Mouse (Mus musculus) left cerebral cortex, adult 8-10 months (tissue): ENCODE measurements around the gene Rif1. TPM values are rescaled to one million over a fixed set of nuclear protein-coding genes. Genes with fewer than 3 reads are reported as not detected.

Experiments used
- DNase-seq, 2 experiments: peaks; one replicate each; pipeline ENCODE4 v3.0.0; 2022; ENCODE audit warnings: low spot score in 2 of 2
- total RNA-seq, 4 experiments: library from RNA; stranded (reverse); gene quantifications; 2 replicates each; pipeline ENCODE4 v1.2.4; 2022

Rif1 gene
- total RNA-seq, result 10 to 100 TPM; 24.6 to 27.5 (median 25.2) TPM

GRCm38 (mm10) chr2:52072491-52073140 lies at the start of gene Rif1:
TSS of gene Rif1 (plus strand) at chr2:52072832.
- peak; percentile 54 to 72 for DNase-seq

DNA sequence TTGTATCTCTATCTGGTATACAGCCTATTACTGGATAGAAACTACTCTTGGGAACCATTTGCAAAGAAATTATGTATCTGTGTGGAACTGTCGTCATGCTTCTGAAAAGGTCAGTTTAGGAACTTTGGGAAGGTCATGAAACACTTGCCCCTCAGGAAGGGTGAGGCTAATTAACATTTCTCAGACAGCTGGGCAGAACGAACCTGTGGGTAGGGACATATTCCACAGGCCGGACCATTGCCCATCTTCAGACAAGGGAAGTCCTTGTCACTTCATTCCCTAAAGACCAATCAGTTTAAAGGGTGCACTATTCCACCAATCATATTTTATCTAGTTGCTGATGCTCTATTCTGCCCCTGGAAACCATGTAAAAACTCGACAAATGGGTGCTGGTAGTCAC lies 45.6 kb upstream of the Rif1 start:
- no peak for DNase-seq

DNA sequence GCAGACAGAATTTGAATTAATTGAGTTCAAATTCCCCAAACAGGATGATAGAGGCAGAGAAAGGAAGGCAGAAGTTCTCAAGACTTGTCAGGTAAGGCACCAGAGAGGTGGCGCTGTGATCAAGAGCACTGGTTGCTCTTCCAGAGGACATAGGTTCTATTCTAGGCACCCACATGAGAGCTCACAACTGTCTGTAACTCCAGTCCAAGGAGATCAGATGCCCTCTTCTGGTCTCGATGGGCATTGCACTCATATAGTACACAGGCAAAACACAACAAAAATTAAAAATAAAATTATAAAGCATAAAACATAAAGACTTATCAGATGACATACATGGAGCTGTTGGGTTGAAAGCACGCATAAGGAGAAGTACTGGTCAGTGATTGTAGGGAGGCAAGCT lies 43.2 kb upstream of the Rif1 start:
- no peak for DNase-seq

DNA sequence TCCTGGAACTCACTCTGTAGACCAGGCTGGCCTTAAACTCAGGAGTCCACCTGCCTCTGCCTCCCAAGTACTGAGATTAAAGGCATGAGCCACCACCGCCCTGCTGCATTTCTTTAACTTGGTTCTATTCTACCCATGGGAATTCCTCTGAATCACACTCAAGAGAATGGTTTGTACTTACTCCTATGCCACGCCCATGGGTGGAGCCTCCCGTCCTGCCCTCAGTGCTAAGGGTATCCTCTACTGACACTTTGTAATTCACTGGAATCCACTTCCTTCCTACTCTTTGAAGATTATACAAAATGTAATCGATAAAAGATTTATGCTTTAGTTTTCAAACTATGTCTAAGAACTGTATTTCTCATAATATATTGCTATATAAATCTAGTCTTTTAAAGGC lies 41.1 kb upstream of the Rif1 start:
- no peak for DNase-seq

GRCm38 (mm10) chr2:52034601-52035000 lies 38.0 kb upstream of the Rif1 start:
- DNase-seq, result no peak

- DNase-seq, result peak in 1 of 2 experiments; percentile 9
These were observed 37.5 kb upstream of the Rif1 start for GRCm38 (mm10) chr2:52035144-52035543.

DNA sequence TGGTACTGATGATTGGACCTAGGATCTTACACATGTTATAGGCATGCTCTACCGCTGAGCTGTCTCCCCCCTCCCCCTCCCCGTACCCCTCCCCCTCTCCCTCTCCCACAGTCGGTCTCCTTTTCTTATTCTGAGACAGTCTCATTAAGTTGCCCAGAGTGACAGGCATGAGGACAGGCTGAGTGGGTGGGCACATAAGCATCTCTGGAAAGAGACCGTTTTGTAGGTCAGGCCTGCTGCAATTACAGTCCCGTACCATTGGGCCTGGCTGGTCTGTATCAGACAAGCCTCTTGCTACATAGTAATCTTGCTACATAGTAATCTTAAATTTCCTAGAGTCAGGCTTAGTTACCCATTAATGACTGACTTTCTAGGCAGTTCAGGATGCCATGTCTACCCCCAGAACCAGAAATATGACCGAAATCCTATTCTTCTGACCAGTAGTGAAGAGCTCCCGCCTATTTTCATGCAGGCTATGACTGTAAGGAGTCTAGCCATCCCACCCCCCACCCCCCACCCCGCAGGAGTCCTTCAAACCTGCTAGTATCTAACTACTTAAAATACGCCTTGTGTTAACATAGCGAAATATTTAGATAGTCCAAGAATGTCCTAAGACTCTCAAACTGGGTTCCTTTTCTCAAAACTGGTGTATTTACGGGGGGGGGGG lies 35.6 kb upstream of the Rif1 start:
- no peak for DNase-seq

- peak; percentile 29 to 54 for DNase-seq
These were observed 34.8 kb upstream of the Rif1 start, which contains the start of gene Tnfaip6 for GRCm38 (mm10) chr2:52037882-52038281. TSS of gene Tnfaip6 (plus strand) at chr2:52038009.

GRCm38 (mm10) chr2:52038558-52038957 lies 34.1 kb upstream of the Rif1 start:
- DNase-seq, result no peak

DNA sequence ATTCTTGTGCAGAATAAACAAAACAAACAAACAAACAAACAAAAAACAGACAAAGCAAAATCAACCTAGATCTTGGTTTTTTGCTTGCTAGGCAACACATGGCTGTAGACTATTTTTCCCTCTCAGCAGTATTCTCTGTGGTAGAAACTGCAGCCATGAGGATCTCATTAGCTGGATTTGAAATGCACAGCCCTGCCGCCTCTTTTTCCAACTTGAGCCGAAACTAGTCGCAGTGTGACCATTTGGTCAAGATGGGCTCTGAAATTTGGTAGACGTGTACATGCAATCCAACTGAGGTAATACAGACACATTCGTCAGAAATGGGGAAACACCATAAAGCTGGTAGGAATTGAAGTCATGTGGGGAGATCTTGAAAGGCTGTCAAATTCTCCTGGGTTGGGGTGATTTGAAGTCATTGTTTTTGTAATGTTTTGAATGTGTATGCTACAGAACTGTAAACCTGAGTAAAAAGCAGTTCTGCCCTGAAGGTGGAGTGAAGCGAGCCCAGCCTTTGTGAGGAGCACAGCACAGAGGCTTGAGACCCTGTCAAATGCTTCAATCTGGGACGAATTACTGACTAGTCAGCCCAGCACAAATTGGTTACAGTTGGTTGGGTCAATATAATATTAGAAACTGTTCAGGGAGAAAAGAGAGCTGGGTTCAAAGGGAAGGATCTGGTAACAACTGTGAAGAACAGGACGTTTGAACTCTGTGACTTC lies 33.4 kb upstream of the Rif1 start:
- DNase-seq, result no peak

DNA sequence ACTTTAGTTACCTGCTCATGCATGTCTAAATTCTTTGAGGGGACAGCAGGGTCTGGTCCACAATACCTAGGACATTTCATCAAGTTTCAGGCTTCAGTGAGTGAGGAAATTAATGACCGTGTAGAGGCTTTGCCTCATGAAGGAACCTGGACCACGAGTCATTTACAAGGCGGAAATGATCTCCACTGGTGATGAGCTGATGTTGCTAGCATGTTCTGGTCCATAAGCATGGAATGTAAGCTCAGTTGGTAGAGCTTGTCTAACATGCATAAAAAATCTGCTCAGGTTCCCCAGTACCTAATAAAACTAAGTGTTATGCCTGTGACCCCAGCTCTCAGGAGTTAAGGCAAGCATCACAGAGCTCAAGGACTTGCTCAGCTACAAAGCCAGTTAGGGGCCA lies 30.5 kb upstream of the Rif1 start:
- no peak for DNase-seq

- peak in 1 of 2 experiments; percentile 15 for DNase-seq
These were observed 29.9 kb upstream of the Rif1 start for GRCm38 (mm10) chr2:52042714-52043113.

GRCm38 (mm10) chr2:52043485-52043884 lies 29.1 kb upstream of the Rif1 start:
- DNase-seq, result peak in 1 of 2 experiments; percentile 17

- no peak for DNase-seq
These were observed 26.6 kb upstream of the Rif1 start for GRCm38 (mm10) chr2:52046032-52046431.

- no peak for DNase-seq
These were observed 21.8 kb upstream of the Rif1 start for GRCm38 (mm10) chr2:52050823-52051222.

DNA sequence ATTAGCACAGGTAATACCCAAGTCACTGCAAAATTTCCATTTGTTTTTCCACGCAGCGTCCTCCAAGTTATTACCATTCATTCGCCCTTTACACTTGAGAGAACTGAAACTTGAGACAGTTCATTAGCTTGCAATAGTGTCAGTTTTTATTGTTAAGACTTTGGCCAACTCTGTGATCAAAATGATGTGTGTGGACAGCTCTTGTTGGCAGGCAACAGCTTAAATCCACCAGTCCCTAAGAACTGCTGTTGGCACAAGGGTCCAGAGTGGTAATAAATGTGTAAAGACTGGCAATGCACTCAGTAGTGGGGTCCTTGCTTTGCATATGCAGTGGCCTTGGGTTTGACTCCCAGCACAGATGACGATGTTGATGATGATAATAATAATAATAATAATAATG lies 20.3 kb upstream of the Rif1 start:
- DNase-seq, result no peak

GRCm38 (mm10) chr2:52053502-52053901 lies 19.1 kb upstream of the Rif1 start:
- DNase-seq, result no peak

- no peak for DNase-seq
These were observed 17.0 kb upstream of the Rif1 start for GRCm38 (mm10) chr2:52055616-52056015.

- no peak for DNase-seq
These were observed 15.5 kb upstream of the Rif1 start for GRCm38 (mm10) chr2:52057099-52057498.

DNA sequence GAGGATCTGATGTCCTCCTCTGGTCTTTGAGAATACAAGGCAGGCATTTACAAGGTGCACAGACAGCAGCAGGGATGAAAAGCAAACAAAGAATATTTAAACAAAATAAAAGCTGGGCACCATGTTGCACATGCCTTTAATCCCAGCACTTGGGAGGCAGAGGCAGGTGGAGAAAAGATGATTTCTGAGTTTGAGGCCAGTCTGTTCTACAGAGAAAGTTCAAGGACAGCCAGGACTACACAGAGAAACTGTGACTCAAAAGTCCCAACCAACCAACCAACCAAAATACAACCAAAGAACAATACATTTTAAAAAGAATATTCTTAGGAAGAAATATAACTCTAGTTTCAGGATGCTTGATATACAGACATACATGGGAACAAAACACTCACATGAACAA lies 15.0 kb upstream of the Rif1 start:
- no peak for DNase-seq

DNA sequence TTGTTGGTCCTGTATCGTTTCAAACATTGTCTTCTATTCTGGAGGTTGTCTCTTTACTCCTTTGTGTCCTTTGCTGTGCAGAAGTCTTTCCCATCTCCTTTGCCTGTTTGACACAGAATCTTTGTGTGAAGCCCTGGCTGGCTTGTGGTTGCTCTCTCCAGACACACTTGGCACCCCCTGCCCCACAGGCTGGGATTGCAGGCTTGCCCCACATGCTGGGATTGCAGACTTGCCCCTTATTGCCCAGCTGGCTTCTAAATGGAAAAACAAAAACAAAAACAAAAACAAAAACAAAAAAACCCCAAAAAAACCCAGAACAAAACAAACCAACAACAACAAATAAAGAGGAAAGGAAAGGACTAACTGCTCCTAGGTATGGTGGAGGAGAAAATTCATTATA lies 4.0 kb upstream of the Rif1 start:
- no peak for DNase-seq

- DNase-seq, result no peak
These were observed 1.8 kb upstream of the Rif1 start for GRCm38 (mm10) chr2:52070816-52071215.
